Comparison of ENCODE assay signal across 12 mouse cellular contexts in the genomic region with DNA sequence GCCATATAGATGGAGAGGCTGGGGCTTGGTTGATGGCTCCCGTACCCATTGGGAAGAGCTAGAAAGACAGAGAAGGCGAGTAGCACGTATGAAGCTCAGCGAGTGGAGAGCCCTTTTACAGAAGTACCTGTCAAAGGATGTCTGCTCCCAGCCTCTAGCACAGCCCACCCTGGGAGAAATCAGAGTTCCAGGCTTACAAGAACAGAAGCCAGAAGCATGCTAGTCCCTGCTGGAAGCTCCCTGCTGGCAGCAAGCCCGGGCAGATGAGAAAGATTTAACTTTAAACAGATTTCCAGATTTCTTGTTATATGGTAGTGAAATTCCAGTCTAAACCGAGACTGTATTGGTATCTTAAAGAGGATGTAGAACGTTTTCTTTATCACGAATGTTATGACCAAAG.
DNase-seq lines count a peak whose midpoint lies in the region; ATAC-seq and TF ChIP-seq lines count a peak whose summit lies in the region.
"Had no signal": no experiment of that assay in that cellular context is flagged by ENCODE, and none has a peak within 500 bp of the region (broad histone marks: within the 10 kb centered on the region; RNA-seq: fewer than 3 reads in every experiment).

No protein-coding gene starts in this region.

- no peak for TF ChIP-seq POLR2A in limb, embryonic 14.5 days (IDR thresholded peaks at IDR 0.05; ENCODE audit: borderline replicate concordance, extremely low read depth, insufficient read depth, insufficient read length)

- H3K27ac ChIP-seq in embryonic facial prominence, embryonic 14.5 days (replicated peaks; ENCODE audit: low read depth, low read length), result peak overlapping the region; percentile 21; the same call in 1 of the 2 replicates
- H3K27ac ChIP-seq in embryonic facial prominence, embryonic 10.5 days (replicated peaks), result no peak overlapping the region
- H3K27ac ChIP-seq in limb, embryonic 14.5 days (replicated peaks; ENCODE audit: low read depth, low read length), result no peak overlapping the region
- no peak overlapping the region for H3K27ac ChIP-seq in limb, embryonic 10.5 days
- H3K27ac ChIP-seq in heart, embryonic 12.5 days (ENCODE audit: poor library complexity, severe bottlenecking), result no peak overlapping the region
- no peak overlapping the region for H3K27ac ChIP-seq in hindbrain, embryonic 11.5 days (ENCODE audit: low read depth, low read length)

- 0 out of 2 replicates have a peak, but pooled peaks have one; percentile 44 for ATAC-seq in embryonic facial prominence, embryonic 14.5 days (ENCODE audit: low read depth)
- ATAC-seq in limb, embryonic 14.5 days (ENCODE audit: low FRiP score, low read depth), result peak; percentile 53
- no peak for ATAC-seq in heart, embryonic 12.5 days (ENCODE audit: insufficient number of reproducible peaks, low FRiP score)
- ATAC-seq in hindbrain, embryonic 11.5 days (ENCODE audit: low FRiP score), result no peak

- H3K4me3 ChIP-seq in embryonic facial prominence, embryonic 14.5 days (ENCODE audit: low read depth, low read length), result no peak overlapping the region
- H3K4me3 ChIP-seq in embryonic facial prominence, embryonic 10.5 days, result no peak overlapping the region
- H3K4me3 ChIP-seq in limb, embryonic 14.5 days (replicated peaks; ENCODE audit: low read length), result no peak overlapping the region
- H3K4me3 ChIP-seq in limb, embryonic 10.5 days, result no peak overlapping the region
- no peak overlapping the region for H3K4me3 ChIP-seq in heart, embryonic 12.5 days
- H3K4me3 ChIP-seq in hindbrain, embryonic 11.5 days (ENCODE audit: low read depth, low read length), result no peak overlapping the region
- H3K4me3 ChIP-seq: erythroblast, embryonic 14.5 days had no signal

- H3K36me3 ChIP-seq in embryonic facial prominence, embryonic 14.5 days (ENCODE audit: control insufficient read depth, insufficient read depth, low read length), result no peaks in the 10 kb centered on the region
- no peaks in the 10 kb centered on the region for H3K36me3 ChIP-seq in embryonic facial prominence, embryonic 10.5 days (replicated peaks)
- H3K36me3 ChIP-seq in limb, embryonic 14.5 days (ENCODE audit: control insufficient read depth, insufficient read depth, low read length), result no peaks in the 10 kb centered on the region
- no peaks in the 10 kb centered on the region for H3K36me3 ChIP-seq in limb, embryonic 10.5 days
- no peaks in the 10 kb centered on the region for H3K36me3 ChIP-seq in heart, embryonic 12.5 days
- H3K36me3 ChIP-seq in hindbrain, embryonic 11.5 days (ENCODE audit: control insufficient read depth, insufficient read depth, low read length), result no peaks in the 10 kb centered on the region

- no peak overlapping the region for H3K4me2 ChIP-seq in embryonic facial prominence, embryonic 14.5 days (ENCODE audit: low read depth, low read length)
- no peak overlapping the region for H3K4me2 ChIP-seq in limb, embryonic 14.5 days (replicated peaks; ENCODE audit: low read depth, low read length, severe bottlenecking)
- no peak overlapping the region for H3K4me2 ChIP-seq in heart, embryonic 12.5 days
- H3K4me2 ChIP-seq in hindbrain, embryonic 11.5 days (replicated peaks; ENCODE audit: low read depth, low read length), result no peak overlapping the region

- H3K4me1 ChIP-seq in embryonic facial prominence, embryonic 14.5 days (ENCODE audit: control insufficient read depth, insufficient read depth, low read length), result peaks cover 9% of the 10 kb centered on the region
- peaks cover 13% of the 10 kb centered on the region for H3K4me1 ChIP-seq in embryonic facial prominence, embryonic 10.5 days
- H3K4me1 ChIP-seq in limb, embryonic 14.5 days (ENCODE audit: control insufficient read depth, insufficient read depth, low read length), result peaks cover 12% of the 10 kb centered on the region
- H3K4me1 ChIP-seq in limb, embryonic 10.5 days, result peaks cover 26% of the 10 kb centered on the region
- peaks cover 8% of the 10 kb centered on the region; the same call in 1 of the 2 replicates for H3K4me1 ChIP-seq in heart, embryonic 12.5 days (replicated peaks)
- no peaks in the 10 kb centered on the region for H3K4me1 ChIP-seq in hindbrain, embryonic 11.5 days (replicated peaks; ENCODE audit: control insufficient read depth, insufficient read depth, low read length)

- peak; percentile 91 for DNase-seq in embryonic facial prominence, embryonic 14.5 days (ENCODE audit: low spot score)
- DNase-seq in embryonic facial prominence, embryonic 10.5 days (ENCODE audit: low spot score), result no peak
- peak; percentile 80 for DNase-seq in limb, embryonic 14.5 days (ENCODE audit: low spot score)
- DNase-seq in limb, embryonic 10.5 days (ENCODE audit: low spot score), result no peak
- peak; percentile 55 for DNase-seq in layer of hippocampus, adult 9-11 months
- peak; percentile 84 for DNase-seq in right cerebral cortex, postnatal 4 days
- no peak for DNase-seq in hindbrain, embryonic 11.5 days (ENCODE audit: low spot score)
- DNase-seq: adrenal gland, postnatal 10 days; cerebellum, adult 2 months; kidney, adult 2 months had no signal

- WGBS in embryonic facial prominence, embryonic 14.5 days, result 33% methylated on average over 8 of the region's 8 CpGs
- WGBS in embryonic facial prominence, embryonic 10.5 days, result 83% methylated on average over 8 of the region's 8 CpGs
- WGBS in limb, embryonic 14.5 days, result 46% methylated on average over 8 of the region's 8 CpGs
- 79% methylated on average over 8 of the region's 8 CpGs for WGBS in limb, embryonic 10.5 days
- WGBS in heart, embryonic 12.5 days, result 55% methylated on average over 8 of the region's 8 CpGs
- WGBS in hindbrain, embryonic 11.5 days, result 79% methylated on average over 8 of the region's 8 CpGs

- H3K27me3 ChIP-seq in embryonic facial prominence, embryonic 14.5 days (replicated peaks; ENCODE audit: control insufficient read depth, insufficient read depth, low read length), result no peaks in the 10 kb centered on the region
- H3K27me3 ChIP-seq in embryonic facial prominence, embryonic 10.5 days (replicated peaks; ENCODE audit: low read depth, poor library complexity, severe bottlenecking), result 0 out of 2 replicates have a peak, but pooled peaks cover 14% of the 10 kb centered on the region
- H3K27me3 ChIP-seq in limb, embryonic 14.5 days (ENCODE audit: control insufficient read depth, insufficient read depth, low read length), result no peaks in the 10 kb centered on the region
- peaks cover 32% of the 10 kb centered on the region for H3K27me3 ChIP-seq in limb, embryonic 10.5 days (ENCODE audit: low read depth, poor library complexity, severe bottlenecking)
- H3K27me3 ChIP-seq in heart, embryonic 12.5 days (replicated peaks), result 0 out of 2 replicates have a peak, but pooled peaks cover 3% of the 10 kb centered on the region
- no peaks in the 10 kb centered on the region for H3K27me3 ChIP-seq in hindbrain, embryonic 11.5 days (ENCODE audit: control insufficient read depth, insufficient read depth, low read length)

- H3K9ac ChIP-seq in embryonic facial prominence, embryonic 14.5 days (ENCODE audit: low read depth, low read length), result no peak overlapping the region
- no peak overlapping the region for H3K9ac ChIP-seq in limb, embryonic 14.5 days (ENCODE audit: low read depth, low read length, severe bottlenecking)
- no peak overlapping the region for H3K9ac ChIP-seq in heart, embryonic 12.5 days
- H3K9ac ChIP-seq in hindbrain, embryonic 11.5 days (ENCODE audit: low read depth, low read length), result no peak overlapping the region

- H3K9me3 ChIP-seq in embryonic facial prominence, embryonic 14.5 days (ENCODE audit: control insufficient read depth, low read length), result no peaks in the 10 kb centered on the region
- H3K9me3 ChIP-seq in embryonic facial prominence, embryonic 10.5 days, result no peaks in the 10 kb centered on the region
- no peaks in the 10 kb centered on the region for H3K9me3 ChIP-seq in limb, embryonic 14.5 days (ENCODE audit: control insufficient read depth, low read length)
- no peaks in the 10 kb centered on the region for H3K9me3 ChIP-seq in limb, embryonic 10.5 days (replicated peaks)
- no peaks in the 10 kb centered on the region for H3K9me3 ChIP-seq in heart, embryonic 12.5 days (replicated peaks)
- no peaks in the 10 kb centered on the region for H3K9me3 ChIP-seq in hindbrain, embryonic 11.5 days (ENCODE audit: control insufficient read depth, low read length)

Comparison
In these comparisons a context has a peak if more than half of its experiments do, and no peak if none do; other contexts are left out.
1. DNase-seq: peak in embryonic facial prominence, embryonic 14.5 days (single experiment), limb, embryonic 14.5 days (single experiment), layer of hippocampus, adult 9-11 months (single experiment) and right cerebral cortex, postnatal 4 days (single experiment); none in embryonic facial prominence, embryonic 10.5 days (single experiment), limb, embryonic 10.5 days (single experiment) and hindbrain, embryonic 11.5 days (single experiment).
2. ATAC-seq: peak in embryonic facial prominence, embryonic 14.5 days (single experiment) and limb, embryonic 14.5 days (single experiment); none in heart, embryonic 12.5 days (single experiment) and hindbrain, embryonic 11.5 days (single experiment).